Mouse (Mus musculus) lung, postnatal 10 days (tissue): ENCODE data around the gene Pum1.
"Not testable (repeated sequence)": the region's sequence is repeated elsewhere in the genome, so short reads cannot be mapped to it uniquely, and the experiment has no call there.

Experiments
- DNase-seq: peaks from one replicate; pipeline ENCODE4 v3.0.0; 2021

Gene Pum1

GRCm38 (mm10) chr4:130662979-130663725, at the start of gene Pum1:
Pum1 (plus strand) TSS chr4:130663321.
- peak; percentile 92 for DNase-seq

GRCm38 (mm10) chr4:130629391-130629790, 33.7 kb upstream of the Pum1 start:
- peak; percentile 66 for DNase-seq

GRCm38 (mm10) chr4:130630232-130630847, 32.8 kb upstream of the Pum1 start:
- DNase-seq = no peak

GRCm38 (mm10) chr4:130635076-130635475, 28.0 kb upstream of the Pum1 start:
- DNase-seq = not testable (repeated sequence)

GRCm38 (mm10) chr4:130636761-130637160, 26.4 kb upstream of the Pum1 start:
- no peak for DNase-seq

- no peak for DNase-seq
Observed at GRCm38 (mm10) chr4:130637488-130638422, 25.4 kb upstream of the Pum1 start.

GRCm38 (mm10) chr4:130640031-130640717, 22.9 kb upstream of the Pum1 start:
- peak; percentile 5 for DNase-seq

- DNase-seq = no peak
Observed at GRCm38 (mm10) chr4:130642468-130642867, 20.7 kb upstream of the Pum1 start.

GRCm38 (mm10) chr4:130645426-130645825, 17.7 kb upstream of the Pum1 start:
- DNase-seq = no peak

GRCm38 (mm10) chr4:130651286-130651685, 11.8 kb upstream of the Pum1 start:
- DNase-seq = no peak

- no peak for DNase-seq
Observed at GRCm38 (mm10) chr4:130652546-130652945, 10.6 kb upstream of the Pum1 start.

GRCm38 (mm10) chr4:130657820-130658565, 5.1 kb upstream of the Pum1 start:
- DNase-seq = no peak

GRCm38 (mm10) chr4:130659470-130659869, 3.7 kb upstream of the Pum1 start:
- no peak for DNase-seq

- no peak for DNase-seq
Observed at GRCm38 (mm10) chr4:130660106-130660505, 3.0 kb upstream of the Pum1 start.

GRCm38 (mm10) chr4:130661151-130661550, 2.0 kb upstream of the Pum1 start:
- no peak for DNase-seq

- DNase-seq = not testable (repeated sequence)
Observed at GRCm38 (mm10) chr4:130662305-130662704, 816 bp upstream of the Pum1 start.

GRCm38 (mm10) chr4:130663810-130664401, 785 bp downstream of the Pum1 start:
- peak; percentile 41 for DNase-seq

GRCm38 (mm10) chr4:130664414-130665029, 1.4 kb downstream of the Pum1 start:
- no peak for DNase-seq

GRCm38 (mm10) chr4:130665176-130665575, 2.1 kb downstream of the Pum1 start:
- peak; percentile 11 for DNase-seq

GRCm38 (mm10) chr4:130667686-130668085, 4.6 kb downstream of the Pum1 start:
- no peak for DNase-seq

GRCm38 (mm10) chr4:130668541-130668940, 5.4 kb downstream of the Pum1 start:
- DNase-seq = no peak
